Mouse (Mus musculus): Measurements from ENCODE around the gene C4b.
"Not testable (repeated sequence)": the region's sequence is repeated elsewhere in the genome, so short reads cannot be mapped to it uniquely, and the experiment has no call there.

C4b gene

GRCm38 (mm10) chr17:34743719-34744118 is at the start of gene C4b:
Gene C4b, minus strand, starts transcription at chr17:34743882.
- no peak for DNase-seq (ENCODE audit: low spot score in 2 of 2)

GRCm38 (mm10) chr17:34777680-34778325 is 34.1 kb upstream of the C4b start:
- no peak for DNase-seq (ENCODE audit: low spot score in 2 of 2)

- peak in 1 of 2 experiments; percentile 32 for DNase-seq (ENCODE audit: low spot score in 2 of 2)
Observed at GRCm38 (mm10) chr17:34761471-34761870, 17.8 kb upstream of the C4b start.

GRCm38 (mm10) chr17:34746531-34746930 is 2.8 kb upstream of the C4b start:
- no peak for DNase-seq (ENCODE audit: low spot score in 2 of 2)

GRCm38 (mm10) chr17:34745166-34745565 is 1.5 kb upstream of the C4b start:
- not testable (repeated sequence) for DNase-seq (ENCODE audit: low spot score in 2 of 2)

GRCm38 (mm10) chr17:34744611-34745010 is 929 bp upstream of the C4b start:
- DNase-seq (ENCODE audit: low spot score in 2 of 2), result not testable (repeated sequence)

- no peak for DNase-seq (ENCODE audit: low spot score in 2 of 2)
Observed at GRCm38 (mm10) chr17:34744206-34744605, 524 bp upstream of the C4b start.

- DNase-seq (ENCODE audit: low spot score in 2 of 2), result no peak
Observed at GRCm38 (mm10) chr17:34740280-34740679, 3.4 kb downstream of the C4b start.

GRCm38 (mm10) chr17:34739708-34740107 is 4.0 kb downstream of the C4b start:
- DNase-seq (ENCODE audit: low spot score in 2 of 2), result not testable (repeated sequence)

- not testable (repeated sequence) for DNase-seq (ENCODE audit: low spot score in 2 of 2)
Observed at GRCm38 (mm10) chr17:34737466-34737865, 6.2 kb downstream of the C4b start.

GRCm38 (mm10) chr17:34729779-34730553 is 13.7 kb downstream of the C4b start:
- DNase-seq (ENCODE audit: low spot score in 2 of 2), result not testable (repeated sequence)

GRCm38 (mm10) chr17:34729155-34729554 is 14.5 kb downstream of the C4b start:
- not testable (repeated sequence) for DNase-seq (ENCODE audit: low spot score in 2 of 2)

- no peak for DNase-seq (ENCODE audit: low spot score in 2 of 2)
Observed at GRCm38 (mm10) chr17:34727887-34728286, 15.8 kb downstream of the C4b start.

GRCm38 (mm10) chr17:34723066-34723465 is 20.6 kb downstream of the C4b start:
- no peak for DNase-seq (ENCODE audit: low spot score in 2 of 2)

GRCm38 (mm10) chr17:34722238-34722637 is 21.4 kb downstream of the C4b start:
- DNase-seq (ENCODE audit: low spot score in 2 of 2), result not testable (repeated sequence)

GRCm38 (mm10) chr17:34719886-34720285 is 23.8 kb downstream of the C4b start:
- DNase-seq (ENCODE audit: low spot score in 2 of 2), result not testable (repeated sequence)

GRCm38 (mm10) chr17:34717401-34717800 is 26.3 kb downstream of the C4b start:
- no peak for DNase-seq (ENCODE audit: low spot score in 2 of 2)

- no peak for DNase-seq (ENCODE audit: low spot score in 2 of 2)
Observed at GRCm38 (mm10) chr17:34716247-34716646, 27.4 kb downstream of the C4b start.

GRCm38 (mm10) chr17:34715451-34715850 is 28.2 kb downstream of the C4b start:
- DNase-seq (ENCODE audit: low spot score in 2 of 2), result not testable (repeated sequence)

- DNase-seq (ENCODE audit: low spot score in 2 of 2), result not testable (repeated sequence)
Observed at GRCm38 (mm10) chr17:34714908-34715445, 28.7 kb downstream of the C4b start.

- not testable (repeated sequence) for DNase-seq (ENCODE audit: low spot score in 2 of 2)
Observed at GRCm38 (mm10) chr17:34714181-34714907, 29.3 kb downstream of the C4b start.

GRCm38 (mm10) chr17:34712951-34713350 is 30.7 kb downstream of the C4b start:
- peak; percentile 35 to 64 for DNase-seq (ENCODE audit: low spot score in 2 of 2)

All from heart, adult 9 months (tissue).